Mouse (Mus musculus) CH12.LX (cell line): ENCODE results near the gene Vrk3. TPM values are rescaled to one million over a fixed set of nuclear protein-coding genes. Genes with fewer than 3 reads are reported as not detected.

ENCODE experiments used
- DNase-seq: peaks from one replicate; pipeline ENCODE4 v3.0.0-alpha.2; 2013; ENCODE audit errors: extremely low read depth
- H3K27ac ChIP-seq: 2 replicates; pipeline ENCODE4 v1.5.1; 2012; ENCODE audit warnings: low read depth, mild to moderate bottlenecking, control low read depth, moderate library complexity; ENCODE audit not compliant: insufficient read depth
- H3K27me3 ChIP-seq: replicated peaks from 2 replicates; pipeline ENCODE3; 2012; ENCODE audit warnings: inconsistent platforms
- H3K36me3 ChIP-seq, 2 experiments: replicated peaks in 1 of 2; 2 replicates each; pipeline versions ENCODE3 to v1.6.1; 2012; ENCODE audit warnings: inconsistent platforms in 1 of 2, low read length in 1 of 2, mild to moderate bottlenecking in 1 of 2, mixed read lengths in 1 of 2, moderate library complexity in 1 of 2; ENCODE audit not compliant: control insufficient read depth in 1 of 2, insufficient read depth in 1 of 2
- H3K4me1 ChIP-seq, 2 experiments: 2 replicates each; pipeline ENCODE4 v1.6.1; 2012; ENCODE audit warnings: inconsistent platforms in 1 of 2, moderate library complexity in 1 of 2; ENCODE audit not compliant: insufficient read depth in 2 of 2, control insufficient read depth in 1 of 2
- H3K4me2 ChIP-seq: 2 replicates; pipeline ENCODE4 v1.6.1; 2012; ENCODE audit warnings: low read depth, mild to moderate bottlenecking, control low read depth; ENCODE audit not compliant: poor library complexity, insufficient read depth, severe bottlenecking
- H3K4me3 ChIP-seq, 3 experiments: fragments of 150-350 bp in 1 of 3; sonication (generic) in 1 of 3; replicated peaks in 1 of 3; 2 replicates each; pipeline versions ENCODE3 to v1.5.1; 2011 to 2012; ENCODE audit warnings: low read depth in 2 of 3, low read length in 2 of 3, mild to moderate bottlenecking in 2 of 3, moderate library complexity in 2 of 3, control low read depth in 1 of 3, improper control_type of control experiment in 1 of 3, inconsistent platforms in 1 of 3, mixed read lengths in 1 of 3; ENCODE audit not compliant: poor library complexity in 1 of 3
- H3K79me2 ChIP-seq: replicated peaks from 2 replicates; pipeline ENCODE4 v1.6.1; 2012; ENCODE audit warnings: mild to moderate bottlenecking, moderate library complexity; ENCODE audit not compliant: control insufficient read depth, poor library complexity, insufficient read depth, severe bottlenecking; ENCODE audit errors: extremely low read depth
- H3K9ac ChIP-seq: 2 replicates; pipeline ENCODE4 v1.6.1; 2012; ENCODE audit warnings: low read depth, mild to moderate bottlenecking, control low read depth, moderate library complexity; ENCODE audit not compliant: insufficient read depth
- H3K9me3 ChIP-seq: replicated peaks from 2 replicates; pipeline ENCODE3; 2012; ENCODE audit warnings: low read length, inconsistent platforms, mixed read lengths
- CHD1 ChIP-seq: IDR thresholded peaks from 2 replicates; pipeline ENCODE4 v1.6.1; 2012; ENCODE audit warnings: low read depth, low read length, improper control_type of control experiment, inconsistent platforms
- CTCF ChIP-seq, 2 experiments: IDR thresholded peaks in 1 of 2; conservative IDR thresholded peaks in 1 of 2; 2 replicates each; pipeline ENCODE4 v1.5.1; 2011 to 2012; ENCODE audit warnings: low read depth in 2 of 2, low read length in 2 of 2, improper control_type of control experiment in 1 of 2, inconsistent platforms in 1 of 2, mild to moderate bottlenecking in 1 of 2, moderate library complexity in 1 of 2
- E2F4 ChIP-seq: IDR thresholded peaks from 2 replicates; pipeline ENCODE4 v1.6.1; 2011; ENCODE audit warnings: low read depth, low read length, improper control_type of control experiment; ENCODE audit not compliant: insufficient replicate concordance
- EP300 ChIP-seq: IDR thresholded peaks from 2 replicates; pipeline ENCODE4 v1.6.1; 2011; ENCODE audit warnings: low read length, improper control_type of control experiment
- IRF4 ChIP-seq: IDR thresholded peaks from 2 replicates; pipeline ENCODE4 v1.6.1; 2014; ENCODE audit warnings: low read depth, mild to moderate bottlenecking, inconsistent platforms, low read length, improper control_type of control experiment
- JUND ChIP-seq: conservative IDR thresholded peaks from 2 replicates; pipeline ENCODE4 v1.6.1; 2011; ENCODE audit warnings: low read depth, low read length, improper control_type of control experiment
- KAT2A ChIP-seq: IDR thresholded peaks from 2 replicates; pipeline ENCODE4 v1.6.1; 2012; ENCODE audit warnings: low read length, improper control_type of control experiment, inconsistent platforms; ENCODE audit not compliant: insufficient replicate concordance
- MAZ ChIP-seq: IDR thresholded peaks from 2 replicates; pipeline ENCODE4 v1.6.1; 2012; ENCODE audit warnings: low read depth, mild to moderate bottlenecking, inconsistent platforms, low read length, improper control_type of control experiment, moderate library complexity
- MEF2A ChIP-seq: IDR thresholded peaks from 2 replicates; pipeline ENCODE4 v1.6.1; 2014; ENCODE audit warnings: low read depth, mild to moderate bottlenecking, inconsistent platforms, low read length, improper control_type of control experiment, borderline replicate concordance
- MYC ChIP-seq: IDR thresholded peaks from 2 replicates; pipeline ENCODE4 v1.6.1; 2011; ENCODE audit warnings: low read depth, mild to moderate bottlenecking, improper control_type of control experiment, low read length
- NELFE ChIP-seq: IDR thresholded peaks from 2 replicates; pipeline ENCODE4 v1.6.1; 2011; ENCODE audit warnings: low read depth, low read length, improper control_type of control experiment
- PAX5 ChIP-seq: IDR thresholded peaks from 2 replicates; pipeline ENCODE4 v1.6.1; 2012; ENCODE audit warnings: low read length, inconsistent platforms, mixed read lengths
- POLR2A ChIP-seq: IDR thresholded peaks from 2 replicates; pipeline ENCODE4 v1.6.1; 2011; ENCODE audit warnings: low read depth, mild to moderate bottlenecking, improper control_type of control experiment, low read length
- POLR2AphosphoS2 ChIP-seq: IDR thresholded peaks from 2 replicates; pipeline ENCODE4 v1.6.1; 2011; ENCODE audit warnings: low read depth, low read length, improper control_type of control experiment
- RAD21 ChIP-seq: IDR thresholded peaks from 2 replicates; pipeline ENCODE4 v1.6.1; 2011; ENCODE audit warnings: low read depth, mild to moderate bottlenecking, low read length, improper control_type of control experiment, moderate library complexity
- SMC3 ChIP-seq: IDR thresholded peaks from 2 replicates; pipeline ENCODE4 v1.6.1; 2011; ENCODE audit warnings: low read depth, low read length, improper control_type of control experiment
- TBP ChIP-seq: conservative IDR thresholded peaks from 2 replicates; pipeline ENCODE4 v1.6.1; 2011; ENCODE audit warnings: low read depth, low read length, improper control_type of control experiment
- UBTF ChIP-seq: IDR thresholded peaks from 2 replicates; pipeline ENCODE4 v1.6.1; 2012; ENCODE audit warnings: low read depth, mild to moderate bottlenecking, inconsistent platforms, low read length, improper control_type of control experiment, moderate library complexity
- USF1 ChIP-seq: IDR thresholded peaks from 2 replicates; pipeline ENCODE4 v1.6.1; 2014; ENCODE audit warnings: low read depth, mild to moderate bottlenecking, inconsistent platforms, low read length, improper control_type of control experiment
- ZKSCAN1 ChIP-seq: IDR thresholded peaks from 2 replicates; pipeline ENCODE4 v1.6.1; 2012; ENCODE audit warnings: low read depth, inconsistent platforms, low read length, improper control_type of control experiment, borderline replicate concordance
- ZMIZ1 ChIP-seq: IDR thresholded peaks from 2 replicates; pipeline ENCODE4 v1.6.1; 2012; ENCODE audit warnings: low read depth, mild to moderate bottlenecking, inconsistent platforms, low read length, improper control_type of control experiment
- ZNF384 ChIP-seq: IDR thresholded peaks from 2 replicates; pipeline ENCODE4 v1.6.1; 2012; ENCODE audit warnings: low read depth, low read length, improper control_type of control experiment, inconsistent platforms
- dilution Hi-C: fragments of 300-500 bp; cut with MboI; formaldehyde crosslinking; loops from 2 replicates; pipeline ENCODE4 v1.14.3; 2020; ENCODE audit warnings: low sequenced_read_pairs; ENCODE audit not compliant: extremely low pct_unique_long_range_greater_than_20kb, extremely low pct_ligation_motif_present
- in situ Hi-C: fragments of 300-500 bp; cut with MboI; formaldehyde crosslinking; loops from 3 replicates; pipeline ENCODE4 v1.14.3; 2019; ENCODE audit warnings: low sequenced_read_pairs, low pct_ligation_motif_present, low pct_unique_long_range_greater_than_20kb, mixed read lengths
- polyA plus RNA-seq: library from polyadenylated mRNA; unstranded; fragments of >175 nt; gene quantifications from 2 replicates; pipeline ENCODE4 v1.2.1, GENCODE M21; 2012; ENCODE audit warnings: low read depth; ENCODE audit not compliant: insufficient read length
- total RNA-seq, 2 experiments: library from RNA; depleted of rRNA; stranded (reverse); fragments of 300-350 nt in 1 of 2; fragments of >200 nt in 1 of 2; gene quantifications; 2 replicates each; pipeline ENCODE4 v1.2.3; 2012 to 2014

Gene Vrk3
- total and polyA plus RNA-seq, 3 experiments = 30.0 to 50.4 (median 34.2) TPM

DNA sequence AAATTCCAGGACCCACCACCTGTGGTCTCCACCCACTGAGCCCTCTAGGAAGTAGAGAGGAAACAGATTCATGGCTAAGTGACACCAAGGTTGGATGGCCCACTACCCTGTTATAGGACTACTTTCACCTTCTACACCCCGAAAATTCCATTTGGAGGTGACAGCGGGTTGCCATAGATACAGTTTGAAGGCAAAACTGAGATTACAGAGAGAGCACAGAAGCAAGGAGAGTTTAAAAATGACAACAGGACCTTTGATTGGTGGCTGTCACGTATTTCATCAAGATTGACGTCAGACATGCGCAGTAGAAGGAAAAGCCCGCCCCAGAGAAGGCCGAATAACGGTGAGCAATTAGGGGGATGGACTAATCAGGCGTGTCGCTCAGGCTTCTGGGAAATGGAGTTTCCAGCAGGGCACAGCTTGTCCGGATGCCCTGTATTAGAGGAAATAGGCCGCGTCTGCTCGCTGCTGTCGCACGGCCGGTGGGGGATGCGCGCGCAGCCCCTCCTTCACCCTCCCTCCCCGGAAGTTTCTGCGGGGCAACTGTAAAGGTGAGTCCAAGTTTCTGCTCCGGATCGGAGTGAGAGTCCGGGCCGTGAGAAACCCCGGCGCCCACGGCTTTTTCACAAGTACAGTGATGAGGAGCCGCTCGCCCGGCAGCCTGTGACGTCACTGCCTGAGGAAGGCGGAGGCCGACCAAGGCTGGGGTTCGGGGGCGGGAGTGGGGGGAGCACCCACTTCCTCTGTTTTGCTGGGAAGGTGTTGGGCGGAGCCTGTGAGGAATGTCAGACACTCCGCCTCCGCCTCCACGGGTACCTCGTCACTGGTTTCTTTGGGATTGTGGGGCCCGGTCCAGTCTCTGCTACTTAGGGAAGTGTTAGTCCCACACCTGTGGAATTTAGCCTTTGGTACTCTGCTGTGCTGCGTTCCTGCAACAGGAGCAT lies at the start of gene Vrk3 (continued):
- TF ChIP-seq TBP (peak; percentile 82; the same call in 1 of the 2 replicates), MYC (0 out of 2 replicates have a peak, but pooled peaks have one; percentile 25)

DNA sequence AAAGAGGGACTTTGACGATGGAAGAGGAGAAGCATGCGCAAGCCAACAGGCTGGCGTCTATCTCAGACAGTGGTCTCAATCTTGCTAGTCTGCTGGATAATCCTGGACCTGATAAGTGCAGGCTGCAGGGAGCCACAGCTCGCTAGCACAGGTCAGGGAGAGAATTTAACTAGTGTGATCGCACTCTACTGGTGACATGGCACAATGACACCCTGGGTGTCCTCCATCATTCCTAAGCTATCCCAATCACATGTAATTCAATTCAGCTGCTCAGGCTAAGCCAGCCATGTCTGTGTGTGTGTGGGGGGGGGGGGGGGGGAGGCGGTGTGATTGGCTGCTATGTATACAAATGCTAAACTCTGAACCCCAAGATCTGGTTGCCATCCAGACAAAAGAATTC lies 46.3 kb upstream of the Vrk3 start:
- Histone ChIP-seq H3K27ac (no peak overlapping the region), H3K9me3 (no peaks in the 10 kb centered on the region), H3K27me3 (no peaks in the 10 kb centered on the region), H3K4me2 (no peak overlapping the region), H3K9ac (no peak overlapping the region), H3K79me2 (no peaks in the 10 kb centered on the region), H3K4me3 (no peak overlapping the region), H3K36me3 (no peaks in the 10 kb centered on the region), H3K4me1 (peaks cover 0 to under 1% of the 10 kb centered on the region in 2 experiments; a peak in 1 of 4 replicates)
- peak; percentile 62 to 71; a peak in 3 of 4 replicates for TF ChIP-seq CTCF (conservative IDR thresholded peaks at IDR 0.05 in 1 of 2, IDR thresholded peaks at IDR 0.05 in 1 of 2; ENCODE audit: low read depth in 2 of 2, low read length in 2 of 2)
- peak; percentile 29 for TF ChIP-seq SMC3
- no peak for TF ChIP-seq EP300
- peak; percentile 27 for TF ChIP-seq RAD21
- dilution Hi-C loops = no loop called here
- no peak for DNase-seq
- in situ Hi-C loops = no loop called here

DNA sequence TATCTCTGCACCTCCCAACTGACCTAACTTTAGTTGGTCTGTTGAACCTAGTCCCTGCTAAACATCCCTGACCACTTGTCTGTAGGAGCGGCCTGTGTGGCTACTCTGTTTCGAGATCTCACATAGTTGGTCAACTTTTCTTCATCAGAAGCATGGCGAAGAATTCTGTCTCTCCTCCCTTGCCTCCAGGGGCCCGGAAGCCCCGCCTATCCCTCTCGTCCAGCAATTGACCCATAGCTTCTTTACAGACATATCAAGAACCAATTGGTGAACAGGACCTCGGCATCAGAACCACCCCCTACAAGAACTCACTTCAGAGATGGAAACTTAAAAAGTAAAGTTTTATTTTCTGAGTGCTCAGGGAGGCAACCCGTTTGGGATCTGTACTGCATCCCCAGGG lies 45.2 kb upstream of the Vrk3 start:
- no peak overlapping the region for H3K4me3 ChIP-seq
- H3K4me1 ChIP-seq = no peaks in the 10 kb centered on the region
- H3K9ac ChIP-seq = no peak overlapping the region
- H3K36me3 ChIP-seq = no peaks in the 10 kb centered on the region
- H3K4me2 ChIP-seq = no peak overlapping the region
- no peaks in the 10 kb centered on the region for H3K79me2 ChIP-seq
- H3K27ac ChIP-seq = no peak overlapping the region
- no peaks in the 10 kb centered on the region for H3K9me3 ChIP-seq
- DNase-seq = no peak
- H3K27me3 ChIP-seq = no peaks in the 10 kb centered on the region
- TF ChIP-seq NELFE (no peak), RAD21 (no peak), ZNF384 (no peak), E2F4 (no peak), MAZ (no peak), ZKSCAN1 (no peak), POLR2A (no peak), UBTF (no peak), PAX5 (no peak), IRF4 (no peak), TBP (no peak), USF1 (no peak), POLR2AphosphoS2 (no peak), ZMIZ1 (no peak), SMC3 (no peak), CHD1 (no peak), MEF2A (no peak), KAT2A (no peak), JUND (no peak), CTCF (conservative IDR thresholded peaks at IDR 0.05 in 1 of 2, IDR thresholded peaks at IDR 0.05 in 1 of 2; ENCODE audit: low read depth in 2 of 2, low read length in 2 of 2) (no peak)
- dilution Hi-C loops (no loop called here), in situ Hi-C loops (no loop called here)
